Mouse (Mus musculus) testis, adult 2 months (tissue): ENCODE measurements around the gene Hoxd4. TPM values are rescaled to one million over a fixed set of nuclear protein-coding genes. Genes with fewer than 3 reads are reported as not detected.
A peak's percentile ranks its signal among the peaks of the same experiment; 100 is the strongest.

Experiments
- H3K27ac ChIP-seq: fragments of 200-500 bp; 2 replicates; pipeline ENCODE4 v1.5.1; 2012; ENCODE audit warnings: low read depth, low read length; ENCODE audit not compliant: control insufficient read depth, insufficient read depth
- H3K27me3 ChIP-seq: fragments of 200-500 bp; 2 replicates; pipeline ENCODE4 v1.6.1; 2012; ENCODE audit warnings: mild to moderate bottlenecking, low read length, moderate library complexity; ENCODE audit not compliant: control insufficient read depth, insufficient read depth
- H3K36me3 ChIP-seq: fragments of 200-500 bp; 2 replicates; pipeline ENCODE4 v1.6.1; 2012; ENCODE audit warnings: mild to moderate bottlenecking, low read length; ENCODE audit not compliant: control insufficient read depth, insufficient read depth
- H3K4me1 ChIP-seq: fragments of 200-500 bp; 2 replicates; pipeline ENCODE4 v1.6.1; 2012; ENCODE audit warnings: low read length; ENCODE audit not compliant: control insufficient read depth, insufficient read depth
- H3K4me3 ChIP-seq: fragments of 200-500 bp; 2 replicates; pipeline ENCODE4 v1.5.1; 2012; ENCODE audit warnings: low read depth, mild to moderate bottlenecking, low read length, moderate library complexity, mixed read lengths; ENCODE audit not compliant: control insufficient read depth
- CTCF ChIP-seq: fragments of 200-500 bp; IDR thresholded peaks from 2 replicates; pipeline ENCODE4 v1.5.1; 2012; ENCODE audit warnings: low read depth, mild to moderate bottlenecking, inconsistent platforms, low read length, moderate library complexity; ENCODE audit not compliant: control insufficient read depth, insufficient read depth, insufficient replicate concordance
- POLR2A ChIP-seq: fragments of 200-500 bp; IDR thresholded peaks from 2 replicates; pipeline ENCODE4 v1.6.1; 2012; ENCODE audit warnings: low read depth, mild to moderate bottlenecking, inconsistent platforms, low read length, moderate library complexity; ENCODE audit not compliant: control insufficient read depth
- polyA plus RNA-seq: library from polyadenylated mRNA; depleted of rRNA; stranded (reverse); fragments of >200 nt; gene quantifications from 2 replicates; pipeline ENCODE4 v1.2.3, GENCODE M21; 2012

Hoxd4 gene
- polyA plus RNA-seq, 1 experiment = 3.3 TPM

DNA sequence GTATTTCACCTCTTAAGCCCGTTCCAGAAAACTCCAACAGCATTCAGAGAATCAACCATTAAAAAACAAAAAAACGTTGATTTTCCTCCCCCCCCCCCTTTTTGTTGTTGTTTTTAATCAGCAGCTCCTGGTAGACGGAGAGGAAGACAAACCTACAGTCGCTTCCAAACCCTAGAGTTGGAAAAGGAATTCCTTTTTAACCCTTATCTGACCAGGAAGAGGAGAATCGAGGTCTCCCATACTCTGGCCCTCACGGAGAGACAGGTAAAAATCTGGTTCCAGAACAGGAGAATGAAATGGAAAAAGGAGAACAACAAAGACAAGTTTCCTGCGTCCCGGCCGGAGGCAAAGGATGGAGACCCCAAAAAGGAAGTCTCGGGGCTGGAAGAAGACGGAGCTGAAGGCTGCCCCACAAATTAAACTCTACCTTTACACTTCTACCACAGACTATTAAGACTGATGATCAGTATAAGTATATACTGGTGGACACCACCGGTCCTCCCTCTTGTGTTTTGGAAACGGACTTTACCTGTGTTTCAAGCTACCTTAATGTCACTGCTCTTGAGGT is 5.3 kb upstream of the Hoxd4 start:
- Histone ChIP-seq H3K4me1 (peaks cover 16% of the 10 kb centered on the region), H3K36me3 (no peaks in the 10 kb centered on the region; the same call in 1 of the 2 replicates), H3K27me3 (no peaks in the 10 kb centered on the region), H3K27ac (peak overlapping the region; percentile 30), H3K4me3 (peak overlapping the region; percentile 74)
- TF ChIP-seq CTCF (no peak), POLR2A (no peak)

DNA sequence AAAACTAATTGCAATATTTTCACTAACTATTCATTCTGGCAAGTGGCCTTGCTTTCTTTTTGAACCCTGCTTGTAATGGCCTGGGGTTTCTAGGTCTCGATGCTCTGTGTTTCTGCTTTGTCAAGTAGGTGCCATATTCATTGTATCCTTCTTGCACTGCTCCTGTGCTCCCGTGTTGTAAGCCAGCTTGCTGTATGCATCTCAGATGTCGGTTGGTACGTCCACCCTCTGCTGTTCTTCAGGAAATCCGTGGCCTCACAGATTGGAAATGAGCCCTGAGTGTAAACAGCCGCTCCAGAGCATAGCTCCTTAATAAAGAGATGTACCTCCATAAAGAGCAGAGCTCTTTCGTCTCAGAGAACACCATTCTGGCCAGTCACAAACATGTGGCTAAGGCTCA is 4.1 kb upstream of the Hoxd4 start:
- peaks cover 7% of the 10 kb centered on the region; the same call in 1 of the 2 replicates for H3K27me3 ChIP-seq
- peak overlapping the region; percentile 21; the same call in 1 of the 2 replicates for H3K4me3 ChIP-seq
- peak overlapping the region; percentile 36; the same call in 1 of the 2 replicates for H3K27ac ChIP-seq
- peaks cover 22% of the 10 kb centered on the region for H3K4me1 ChIP-seq
- H3K36me3 ChIP-seq = no peaks in the 10 kb centered on the region; the same call in 1 of the 2 replicates
- TF ChIP-seq CTCF = no peak
- TF ChIP-seq POLR2A = no peak

DNA sequence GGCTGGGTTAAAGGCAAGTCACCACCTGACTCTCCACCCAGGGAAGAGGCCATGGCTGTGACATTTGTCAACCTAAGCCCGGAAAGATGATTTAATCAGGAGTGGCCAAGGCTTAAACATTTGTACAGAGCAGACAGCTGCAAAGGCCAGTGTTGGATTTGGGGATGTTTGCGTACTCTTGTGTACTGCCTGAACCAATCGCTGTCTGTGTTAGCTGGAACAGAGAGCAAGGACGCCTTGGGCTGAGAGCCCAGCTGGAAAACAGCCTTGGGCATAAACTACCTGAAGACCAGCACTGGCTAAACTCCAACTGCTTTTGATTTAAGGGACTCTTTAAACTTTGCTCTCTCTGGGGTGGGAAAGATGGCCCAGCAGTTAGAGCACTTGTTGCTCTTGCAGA is 3.1 kb upstream of the Hoxd4 start:
- no peak for TF ChIP-seq CTCF
- no peak for TF ChIP-seq POLR2A
- no peaks in the 10 kb centered on the region; the same call in 1 of the 2 replicates for H3K36me3 ChIP-seq
- H3K4me3 ChIP-seq = no peak overlapping the region
- H3K27me3 ChIP-seq = peaks cover 7% of the 10 kb centered on the region; the same call in 1 of the 2 replicates
- peak overlapping the region; percentile 49; the same call in 1 of the 2 replicates for H3K27ac ChIP-seq
- peaks cover 18% of the 10 kb centered on the region for H3K4me1 ChIP-seq

DNA sequence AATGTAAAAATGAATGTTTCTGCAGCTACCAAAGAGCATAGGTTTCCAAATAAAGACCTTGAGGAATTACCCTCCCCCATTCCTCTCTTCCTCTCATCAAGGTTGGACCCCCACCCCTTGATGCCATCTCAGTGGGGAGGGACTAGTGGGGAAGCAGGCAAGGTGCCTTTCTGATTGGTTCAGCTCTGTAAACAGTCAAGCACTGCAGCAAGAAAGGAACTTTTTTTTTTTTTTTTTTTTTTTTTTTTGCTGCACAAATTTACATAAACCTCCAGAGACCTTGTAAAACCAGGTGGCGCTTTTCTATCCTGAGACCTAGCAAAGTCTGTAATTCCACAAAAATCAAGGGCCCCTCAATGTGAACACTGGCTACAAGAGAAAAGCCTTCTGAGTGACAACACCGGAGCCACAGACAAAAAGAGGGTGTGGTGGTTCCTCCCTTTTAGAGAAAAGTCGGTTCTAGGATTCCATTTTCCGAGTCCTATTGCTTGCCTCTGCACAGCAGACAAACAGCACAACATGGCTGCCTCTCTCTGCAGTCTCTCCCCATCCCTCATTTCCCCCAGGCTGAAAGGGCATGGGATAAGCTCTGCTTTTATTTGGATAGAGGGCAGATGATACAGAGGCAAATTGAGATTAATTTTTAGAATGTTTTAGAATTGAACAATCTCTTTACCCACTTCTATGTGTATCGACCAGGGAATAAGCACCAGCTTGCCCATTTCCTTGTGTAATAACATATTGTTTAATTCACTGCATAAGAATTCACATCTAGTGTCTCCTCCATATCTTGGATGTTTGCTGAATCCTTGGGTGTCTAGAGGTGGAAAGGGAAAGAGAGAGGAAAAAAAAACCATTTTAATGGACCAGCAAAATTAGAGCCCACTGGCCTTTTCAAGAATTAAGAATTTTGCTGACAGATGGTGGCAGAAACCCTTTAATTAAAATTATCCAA is 2.0 kb upstream of the Hoxd4 start:
- peaks cover 16% of the 10 kb centered on the region for H3K4me1 ChIP-seq
- H3K27ac ChIP-seq = no peak overlapping the region
- H3K4me3 ChIP-seq = no peak overlapping the region
- H3K27me3 ChIP-seq = peaks cover 7% of the 10 kb centered on the region; the same call in 1 of the 2 replicates
- TF ChIP-seq CTCF (no peak), POLR2A (no peak)
- H3K36me3 ChIP-seq = no peaks in the 10 kb centered on the region; the same call in 1 of the 2 replicates

DNA sequence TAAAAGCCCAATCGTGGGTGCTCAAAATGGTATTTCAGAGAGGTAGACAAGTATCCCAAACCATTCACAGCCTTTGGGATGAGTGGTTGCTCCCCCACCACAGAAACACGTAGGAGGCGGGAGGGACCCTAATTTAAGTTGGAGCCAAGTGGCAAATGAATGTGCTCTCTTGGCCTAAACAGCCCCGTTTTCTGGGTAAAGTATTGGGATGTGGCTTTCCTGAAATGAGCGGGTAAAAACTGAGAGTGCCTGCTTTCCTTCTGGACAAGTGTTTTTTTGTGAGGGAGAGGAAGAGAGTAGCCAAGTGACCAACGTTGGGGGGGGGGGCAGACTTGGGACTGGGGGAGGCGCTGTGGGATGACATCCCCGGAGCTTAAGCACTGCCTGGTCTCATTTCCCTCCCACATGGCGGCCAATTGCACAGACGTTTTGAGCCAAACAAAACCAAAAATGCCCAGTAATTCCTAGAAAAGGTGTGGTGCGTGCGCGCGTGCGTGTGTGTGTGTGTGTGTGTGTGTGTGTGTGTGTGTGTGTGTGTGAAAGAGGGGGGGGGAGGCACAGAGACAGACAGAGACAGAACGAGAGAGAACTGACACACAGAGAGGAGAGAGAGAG is 693 bp upstream of the Hoxd4 start:
- H3K27me3 ChIP-seq = peaks cover 7% of the 10 kb centered on the region; the same call in 1 of the 2 replicates
- H3K4me1 ChIP-seq = peaks cover 26% of the 10 kb centered on the region
- TF ChIP-seq POLR2A (no peak), CTCF (no peak)
- peak overlapping the region; percentile 78 for H3K4me3 ChIP-seq
- peak overlapping the region; percentile 79 for H3K27ac ChIP-seq
- no peaks in the 10 kb centered on the region; the same call in 1 of the 2 replicates for H3K36me3 ChIP-seq

DNA sequence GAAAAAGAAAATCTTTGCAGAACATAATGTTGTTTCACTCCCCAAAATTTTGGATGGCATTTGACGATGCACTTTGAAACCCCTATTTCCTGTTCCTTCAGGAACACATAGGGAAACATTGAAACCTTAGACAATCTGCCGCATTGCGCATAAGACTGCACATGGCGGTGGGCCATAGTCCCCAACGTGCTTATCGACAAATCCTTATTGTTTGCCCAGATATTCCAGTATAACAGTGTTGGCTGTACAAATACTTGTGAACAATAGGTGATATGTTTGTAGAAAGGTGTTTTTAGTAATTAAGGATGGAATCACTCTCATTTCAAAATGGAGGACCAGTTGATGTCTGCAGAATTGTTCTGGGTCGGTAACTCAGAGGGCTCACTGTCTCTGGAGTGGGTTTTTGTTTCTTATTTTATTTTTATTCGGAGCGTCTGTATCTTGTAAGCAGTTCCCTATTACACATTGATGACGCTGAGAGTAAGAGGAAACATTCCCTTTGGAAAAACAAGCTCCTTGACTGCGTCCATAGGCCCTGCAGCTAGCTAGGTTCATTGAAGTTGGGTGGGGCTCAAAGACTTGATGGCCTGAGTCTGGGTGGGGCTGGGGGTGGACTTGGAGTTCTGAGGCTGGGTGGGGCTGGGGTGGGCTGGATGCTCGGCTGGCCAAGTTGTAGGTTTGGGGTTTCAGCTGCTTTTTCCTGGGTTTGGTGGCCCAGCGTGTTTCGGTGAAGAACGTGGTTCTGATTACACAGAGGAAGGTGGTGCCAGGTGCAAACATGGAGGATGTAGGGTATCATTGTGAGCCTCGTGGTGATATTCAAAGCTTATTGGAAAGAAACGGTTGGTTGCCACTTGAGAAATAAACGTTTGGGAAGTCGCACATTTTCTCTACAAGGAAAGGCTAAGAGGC is 1.8 kb downstream of the Hoxd4 start:
- H3K27me3 ChIP-seq = peaks cover 7% of the 10 kb centered on the region; the same call in 1 of the 2 replicates
- H3K4me3 ChIP-seq = peak overlapping the region; percentile 36; the same call in 1 of the 2 replicates
- peaks cover 28% of the 10 kb centered on the region for H3K4me1 ChIP-seq
- H3K27ac ChIP-seq = peak overlapping the region; percentile 57; the same call in 1 of the 2 replicates
- TF ChIP-seq CTCF (no peak), POLR2A (no peak)
- H3K36me3 ChIP-seq = no peaks in the 10 kb centered on the region
